Comparison of ENCODE assay signal across 8 mouse cellular contexts in genomic region chr2:119799961-119800550, GRCm38 (mm10). TPM values are rescaled to one million over a fixed set of nuclear protein-coding genes. Genes with fewer than 3 reads are reported as not detected.
A peak's percentile ranks its signal among the peaks of the same experiment; 100 is the strongest.
DNase-seq lines count a peak whose midpoint lies in the region; ATAC-seq and TF ChIP-seq lines count a peak whose summit lies in the region.

No protein-coding gene starts in this region.

- TF ChIP-seq CTCF in lung, adult 2 months (IDR thresholded peaks at IDR 0.05; ENCODE audit: insufficient read depth, low read length), result no peak
- TF ChIP-seq CTCF in forebrain, postnatal 0 days (IDR thresholded peaks at IDR 0.05; ENCODE audit: low read depth), result no peak
- TF ChIP-seq CTCF in liver, embryonic 14.5 days (IDR thresholded peaks at IDR 0.05; ENCODE audit: low read depth), result no peak
- no peak for TF ChIP-seq CTCF in small intestine, adult 2 months (IDR thresholded peaks at IDR 0.05; ENCODE audit: extremely low read depth, insufficient read length, insufficient replicate concordance, low read depth, low read length)

- 2% methylated on average over 27 of the region's 27 CpGs for WGBS in lung, adult 2 months
- WGBS in forebrain, postnatal 0 days, result under 1% methylated on average over 25 of the region's 27 CpGs
- 2% methylated on average over 26 of the region's 27 CpGs for WGBS in liver, embryonic 14.5 days (ENCODE audit: insufficient replicate concordance)
- WGBS in small intestine, adult 2 months, result 3% methylated on average over 27 of the region's 27 CpGs

- DNase-seq in lung, adult 2 months, result peak; percentile 32
- DNase-seq in lung, postnatal 25 days (ENCODE audit: low spot score), result no peak
- peak; percentile 51 for DNase-seq in ZHBTc4 (ENCODE audit: low read depth, low spot score)
- peak; percentile 35 for DNase-seq in forebrain, postnatal 0 days
- no peak for DNase-seq in liver, embryonic 14.5 days (ENCODE audit: low read depth in 3 of 3, low spot score in 3 of 3)
- no peak for DNase-seq in spleen, postnatal 10 days (ENCODE audit: low spot score in 2 of 2)
- no peak for DNase-seq in right cerebral cortex, postnatal 14 days

- H3K27ac ChIP-seq in forebrain, postnatal 0 days (ENCODE audit: low read depth, low read length), result no peak overlapping the region
- H3K27ac ChIP-seq in liver, embryonic 14.5 days, result no peak overlapping the region
- no peak overlapping the region for H3K27ac ChIP-seq in small intestine, adult 2 months (ENCODE audit: insufficient read depth, low read depth, low read length)

- peak; percentile 15; the same call in 1 of the 2 replicates for ATAC-seq in forebrain, postnatal 0 days
- no peak for ATAC-seq in liver, embryonic 14.5 days (ENCODE audit: insufficient read depth)

- no peaks in the 10 kb centered on the region for H3K27me3 ChIP-seq in forebrain, postnatal 0 days (ENCODE audit: insufficient read depth, low read length)
- H3K27me3 ChIP-seq in liver, embryonic 14.5 days (ENCODE audit: control insufficient read depth, insufficient read depth, low read length), result peaks cover 54% of the 10 kb centered on the region
- H3K27me3 ChIP-seq in small intestine, adult 2 months (ENCODE audit: control insufficient read depth, insufficient read depth, low read length), result peaks cover 11% of the 10 kb centered on the region

- H3K9me3 ChIP-seq in forebrain, postnatal 0 days (ENCODE audit: low read length), result no peaks in the 10 kb centered on the region
- no peaks in the 10 kb centered on the region for H3K9me3 ChIP-seq in liver, embryonic 14.5 days (ENCODE audit: control insufficient read depth, low read length)

- H3K9ac ChIP-seq in forebrain, postnatal 0 days, result peak overlapping the region; percentile 79
- 0 out of 2 replicates have a peak overlapping the region, but pooled peaks have one; percentile 27 for H3K9ac ChIP-seq in liver, embryonic 14.5 days (replicated peaks)

- H3K4me3 ChIP-seq in lung, adult 2 months (replicated peaks; ENCODE audit: extremely low read depth, low read depth, low read length), result peak overlapping the region; percentile 53
- peak overlapping the region; percentile 83 for H3K4me3 ChIP-seq in forebrain, postnatal 0 days (ENCODE audit: low read depth, low read length)
- H3K4me3 ChIP-seq in liver, embryonic 14.5 days (ENCODE audit: insufficient read depth in 1 of 2, low read depth in 2 of 2, low read length in 2 of 2), result peak overlapping the region; percentile 29 to 61
- H3K4me3 ChIP-seq in small intestine, adult 2 months (ENCODE audit: low read depth, low read length), result peak overlapping the region; percentile 73

- TF ChIP-seq POLR2A in lung, adult 2 months (IDR thresholded peaks at IDR 0.05; ENCODE audit: borderline replicate concordance, extremely low read depth, low read depth, low read length), result no peak
- no peak for TF ChIP-seq POLR2A in small intestine, adult 2 months (IDR thresholded peaks at IDR 0.05; ENCODE audit: low read depth, low read length)

- H3K36me3 ChIP-seq in forebrain, postnatal 0 days (ENCODE audit: insufficient read depth), result no peaks in the 10 kb centered on the region
- no peaks in the 10 kb centered on the region for H3K36me3 ChIP-seq in liver, embryonic 14.5 days (replicated peaks; ENCODE audit: control insufficient read depth, insufficient read depth, low read depth)
- H3K36me3 ChIP-seq in small intestine, adult 2 months (ENCODE audit: control insufficient read depth, insufficient read depth, low read length), result no peaks in the 10 kb centered on the region

- H3K4me2 ChIP-seq in forebrain, postnatal 0 days (ENCODE audit: low read depth), result peak overlapping the region; percentile 99
- peak overlapping the region; percentile 77 for H3K4me2 ChIP-seq in liver, embryonic 14.5 days (ENCODE audit: low read depth)

- no peak for TF ChIP-seq EP300 in liver, embryonic 14.5 days (IDR thresholded peaks at IDR 0.05; ENCODE audit: low read depth)

- peaks cover 7% of the 10 kb centered on the region for H3K4me1 ChIP-seq in lung, adult 2 months (ENCODE audit: control insufficient read depth, insufficient read depth, low read length)
- peaks cover 8% of the 10 kb centered on the region for H3K4me1 ChIP-seq in forebrain, postnatal 0 days (ENCODE audit: insufficient read depth)
- peaks cover 0 to 4% of the 10 kb centered on the region in 2 experiments; a peak in 2 of 4 replicates for H3K4me1 ChIP-seq in liver, embryonic 14.5 days (replicated peaks; ENCODE audit: control insufficient read depth in 2 of 2, insufficient read depth in 2 of 2, low read length in 1 of 2)
- H3K4me1 ChIP-seq in small intestine, adult 2 months (ENCODE audit: control insufficient read depth, insufficient read depth, insufficient read length, low read length), result peaks cover 3% of the 10 kb centered on the region; the same call in 1 of the 2 replicates

RNA-seq across cellular contexts. Expression of gene Tyro3, which starts 2.5 kb away (rescaled TPM):
- 11.8 and 16.4 TPM in 2 replicates for polyA plus RNA-seq in lung, adult 2 months (2012; rRNA removed)
- 46.6 and 47.5 TPM in 2 replicates for total RNA-seq in forebrain, postnatal 0 days (2014; rRNA removed)
- 17.3 and 18.5 TPM in 2 replicates for polyA plus RNA-seq in forebrain, postnatal 0 days (2015; fragmentation: Nextera tagmentation; extraction: Ambion mirVana)
- 0.71 and 0.76 TPM in 2 replicates for polyA plus RNA-seq in liver, embryonic 14.5 days (2012; rRNA removed)
- 0.65 and 0.73 TPM in 2 replicates for polyA plus RNA-seq in liver, embryonic 14.5 days (2014; fragmentation: Nextera tagmentation; extraction: Ambion mirVana)
- 3.2 and 6.3 TPM in 2 replicates for polyA plus RNA-seq in small intestine, adult 2 months (2012; rRNA removed)

RNA-seq across cellular contexts. Expression of gene Rpap1, which starts 12.7 kb away (rescaled TPM):
- polyA plus RNA-seq in lung, adult 2 months (2012; rRNA removed), result 21.6 and 24.5 TPM in 2 replicates
- 18.9 and 20.4 TPM in 2 replicates for total RNA-seq in forebrain, postnatal 0 days (2014; rRNA removed)
- polyA plus RNA-seq in forebrain, postnatal 0 days (2015; fragmentation: Nextera tagmentation; extraction: Ambion mirVana), result 8.0 and 9.9 TPM in 2 replicates
- 6.1 and 6.6 TPM in 2 replicates for polyA plus RNA-seq in liver, embryonic 14.5 days (2012; rRNA removed)
- 6.0 and 6.7 TPM in 2 replicates for polyA plus RNA-seq in liver, embryonic 14.5 days (2014; fragmentation: Nextera tagmentation; extraction: Ambion mirVana)
- polyA plus RNA-seq in small intestine, adult 2 months (2012; rRNA removed), result 12.8 and 18.2 TPM in 2 replicates

RNA-seq across cellular contexts. Expression of gene Ltk, which starts 39.8 kb away (rescaled TPM):
- 3.9 and 4.2 TPM in 2 replicates for polyA plus RNA-seq in lung, adult 2 months (2012; rRNA removed)
- total RNA-seq in forebrain, postnatal 0 days (2014; rRNA removed), result 1.3 and 1.7 TPM in 2 replicates
- polyA plus RNA-seq in forebrain, postnatal 0 days (2015; fragmentation: Nextera tagmentation; extraction: Ambion mirVana), result 0.48 and 0.56 TPM in 2 replicates
- polyA plus RNA-seq in liver, embryonic 14.5 days (2012; rRNA removed), result 0.08 and 0.12 TPM in 2 replicates
- polyA plus RNA-seq in liver, embryonic 14.5 days (2014; fragmentation: Nextera tagmentation; extraction: Ambion mirVana), result 0.05 and 0.06 TPM in 2 replicates
- polyA plus RNA-seq in small intestine, adult 2 months (2012; rRNA removed), result 1.8 and 2.0 TPM in 2 replicates

RNA-seq across cellular contexts. Expression of gene Itpka, which starts 57.9 kb away (rescaled TPM):
- 9.5 and 9.6 TPM in 2 replicates for polyA plus RNA-seq in lung, adult 2 months (2012; rRNA removed)
- 7.4 and 11.9 TPM in 2 replicates for total RNA-seq in forebrain, postnatal 0 days (2014; rRNA removed)
- 7.4 and 8.7 TPM in 2 replicates for polyA plus RNA-seq in forebrain, postnatal 0 days (2015; fragmentation: Nextera tagmentation; extraction: Ambion mirVana)
- 2.0 and 2.1 TPM in 2 replicates for polyA plus RNA-seq in liver, embryonic 14.5 days (2012; rRNA removed)
- 2.3 and 2.4 TPM in 2 replicates for polyA plus RNA-seq in liver, embryonic 14.5 days (2014; fragmentation: Nextera tagmentation; extraction: Ambion mirVana)
- 21.6 and 39.7 TPM in 2 replicates for polyA plus RNA-seq in small intestine, adult 2 months (2012; rRNA removed)

Comparison
In these comparisons a context has a peak if more than half of its experiments do, and no peak if none do; other contexts are left out.
1. DNase-seq: peak in lung, adult 2 months (single experiment), ZHBTc4 (single experiment) and forebrain, postnatal 0 days (single experiment); none in lung, postnatal 25 days (single experiment), liver, embryonic 14.5 days (0 of 3), spleen, postnatal 10 days (0 of 2) and right cerebral cortex, postnatal 14 days (single experiment).
2. Peak in every context shown above with its lines, with median percentiles within 50 percentile points of each other: H3K4me3 ChIP-seq.